Mouse (Mus musculus): ENCODE measurements around the gene Fcgr2b.
"Not testable (repeated sequence)": the region's sequence is repeated elsewhere in the genome, so short reads cannot be mapped to it uniquely, and the experiment has no call there.

The Fcgr2b gene

DNA sequence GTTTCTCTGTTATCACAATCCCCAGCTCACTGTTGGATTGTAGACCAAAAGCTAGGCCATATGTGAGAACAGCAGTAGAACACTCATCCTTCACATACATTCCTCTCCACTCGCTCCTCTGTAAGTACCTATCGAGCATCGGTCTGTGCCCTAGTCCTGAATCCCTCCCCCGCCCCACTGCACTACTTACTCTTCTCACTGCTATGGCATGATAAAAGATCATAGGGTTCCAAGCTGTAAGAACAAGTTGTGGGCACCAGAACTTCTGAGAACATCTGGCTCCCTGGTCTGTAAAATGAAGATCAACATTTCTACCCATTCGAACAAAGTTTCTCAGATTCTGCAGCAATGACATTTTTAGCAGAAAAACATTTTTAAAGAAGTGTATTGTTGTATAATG, at the start of gene Fcgr2b:
TSS of gene Fcgr2b (minus strand) at position 101 of the 400 bp plus-strand sequence.
- no peak for DNase-seq

GRCm38 (mm10) chr1:171019311-171019950, 43.1 kb upstream of the Fcgr2b start:
- peak; percentile 48 for DNase-seq

DNA sequence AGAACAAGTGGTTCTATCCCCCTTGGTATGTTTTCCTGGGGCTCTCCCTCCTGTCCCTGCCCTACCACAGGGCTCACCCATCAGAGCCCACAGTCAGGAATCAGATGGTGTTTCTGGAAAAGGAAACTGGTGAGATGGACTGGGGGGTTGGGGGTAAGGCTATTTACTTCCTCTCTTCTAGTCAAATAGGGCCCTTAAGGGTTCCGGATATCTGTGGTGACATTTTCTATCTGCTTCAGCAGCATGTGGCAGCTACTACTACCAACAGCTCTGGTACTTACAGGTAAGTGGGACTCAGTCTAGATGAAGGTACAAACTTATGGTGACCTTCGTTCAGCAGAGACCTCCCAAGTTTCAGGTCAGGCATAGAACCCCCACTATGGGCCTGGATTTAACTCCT, 42.4 kb upstream of the Fcgr2b start, which contains the start of gene Fcgr4:
TSS of gene Fcgr4 (plus strand) at position 184 of the 400 bp plus-strand sequence.
- DNase-seq, result no peak

DNA sequence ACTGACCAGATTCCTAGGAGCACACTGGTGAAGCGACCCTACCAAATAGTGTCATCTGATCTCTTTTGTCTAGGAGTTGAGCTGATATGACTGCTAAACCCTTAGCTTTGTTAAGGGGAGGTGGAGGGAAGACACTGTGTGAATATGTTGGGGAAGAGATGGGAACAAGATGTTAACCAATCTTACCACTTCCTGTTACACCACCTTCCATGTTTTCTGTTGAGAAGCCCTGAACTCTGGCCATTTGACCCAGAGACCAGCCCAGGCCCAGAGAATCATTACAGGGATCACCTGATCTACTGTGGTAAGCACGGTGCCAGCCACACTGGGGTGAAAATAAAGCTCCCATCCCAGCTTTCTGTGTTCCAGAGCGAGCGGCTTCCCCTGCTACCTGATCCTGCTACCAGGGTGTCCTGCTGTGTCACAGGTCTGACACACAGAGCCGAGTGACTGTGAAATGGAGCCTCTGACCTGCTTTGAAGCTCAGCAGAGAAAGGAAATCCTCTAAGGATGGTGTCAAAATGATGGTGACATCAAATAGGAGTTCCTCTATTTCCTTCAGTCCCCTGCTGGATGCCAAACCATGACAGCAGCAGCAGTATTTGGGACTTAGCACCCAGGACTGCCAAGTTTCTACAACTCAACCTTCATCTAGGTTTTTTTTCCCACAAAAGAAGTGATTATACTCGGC, 41.3 kb upstream of the Fcgr2b start:
- peak; percentile 38 for DNase-seq

GRCm38 (mm10) chr1:171016676-171017356, 40.5 kb upstream of the Fcgr2b start:
- no peak for DNase-seq

GRCm38 (mm10) chr1:171011733-171012132, 35.4 kb upstream of the Fcgr2b start:
- no peak for DNase-seq

GRCm38 (mm10) chr1:171006905-171007304, 30.6 kb upstream of the Fcgr2b start:
- peak; percentile 41 for DNase-seq

DNA sequence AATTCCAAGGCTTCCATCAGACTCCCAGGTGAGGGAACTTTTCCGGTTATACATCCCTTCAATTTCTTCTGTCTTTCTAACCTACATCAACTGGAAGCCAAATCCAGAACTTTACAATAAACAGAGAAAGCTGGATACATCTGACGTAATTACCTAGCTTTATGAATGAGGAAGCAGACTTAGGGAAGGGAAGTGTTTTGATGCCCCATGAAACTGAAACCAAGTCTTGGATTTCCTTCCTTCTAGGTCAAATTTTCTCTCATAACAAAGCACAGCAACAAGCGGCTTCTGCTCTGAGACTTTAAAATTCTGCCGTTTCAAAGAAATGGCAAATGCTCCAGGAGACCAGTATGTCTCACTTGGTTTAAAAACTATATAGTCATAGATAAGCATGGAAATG, 30.0 kb upstream of the Fcgr2b start:
- DNase-seq, result no peak

- DNase-seq, result no peak
Observed at GRCm38 (mm10) chr1:171005586-171005985, 29.2 kb upstream of the Fcgr2b start.

DNA sequence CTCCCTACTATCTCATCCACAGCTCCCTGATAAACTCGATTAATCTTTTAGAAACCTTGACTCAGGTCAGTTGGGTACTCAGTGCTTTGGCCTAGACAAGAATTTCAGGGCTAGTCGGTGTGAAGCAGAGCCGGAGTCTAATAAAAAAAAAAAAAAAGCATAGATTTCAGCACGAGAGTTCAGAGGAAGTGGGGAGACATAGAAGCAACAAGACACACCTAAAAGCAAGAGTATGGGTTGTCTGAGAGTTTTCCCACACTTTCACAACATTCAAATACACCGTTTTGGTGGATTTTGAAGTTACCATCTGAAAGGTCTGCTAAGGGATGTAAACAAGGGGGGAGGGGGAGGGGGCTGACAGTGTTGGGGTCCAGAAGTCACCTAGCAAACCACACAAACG, 28.7 kb upstream of the Fcgr2b start:
- no peak for DNase-seq

DNA sequence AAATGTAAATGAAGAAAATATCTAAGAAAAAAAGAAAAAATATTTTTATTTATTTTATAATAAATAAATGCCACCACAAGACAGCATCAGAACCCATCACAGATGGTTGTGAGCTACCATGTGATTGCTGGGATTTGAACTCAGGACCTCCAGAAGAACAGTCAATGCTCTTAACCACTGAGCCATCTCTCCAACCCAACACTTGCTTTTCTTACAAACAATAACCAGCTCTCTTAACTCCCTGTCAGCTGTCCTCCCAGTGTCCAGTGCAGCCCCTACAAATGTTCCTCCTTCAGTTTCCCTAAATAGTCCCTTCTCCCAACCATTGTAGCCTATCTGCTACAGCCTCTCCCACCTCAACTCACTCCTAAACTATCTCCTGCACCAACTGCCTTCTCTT, 23.5 kb upstream of the Fcgr2b start:
- no peak for DNase-seq

DNA sequence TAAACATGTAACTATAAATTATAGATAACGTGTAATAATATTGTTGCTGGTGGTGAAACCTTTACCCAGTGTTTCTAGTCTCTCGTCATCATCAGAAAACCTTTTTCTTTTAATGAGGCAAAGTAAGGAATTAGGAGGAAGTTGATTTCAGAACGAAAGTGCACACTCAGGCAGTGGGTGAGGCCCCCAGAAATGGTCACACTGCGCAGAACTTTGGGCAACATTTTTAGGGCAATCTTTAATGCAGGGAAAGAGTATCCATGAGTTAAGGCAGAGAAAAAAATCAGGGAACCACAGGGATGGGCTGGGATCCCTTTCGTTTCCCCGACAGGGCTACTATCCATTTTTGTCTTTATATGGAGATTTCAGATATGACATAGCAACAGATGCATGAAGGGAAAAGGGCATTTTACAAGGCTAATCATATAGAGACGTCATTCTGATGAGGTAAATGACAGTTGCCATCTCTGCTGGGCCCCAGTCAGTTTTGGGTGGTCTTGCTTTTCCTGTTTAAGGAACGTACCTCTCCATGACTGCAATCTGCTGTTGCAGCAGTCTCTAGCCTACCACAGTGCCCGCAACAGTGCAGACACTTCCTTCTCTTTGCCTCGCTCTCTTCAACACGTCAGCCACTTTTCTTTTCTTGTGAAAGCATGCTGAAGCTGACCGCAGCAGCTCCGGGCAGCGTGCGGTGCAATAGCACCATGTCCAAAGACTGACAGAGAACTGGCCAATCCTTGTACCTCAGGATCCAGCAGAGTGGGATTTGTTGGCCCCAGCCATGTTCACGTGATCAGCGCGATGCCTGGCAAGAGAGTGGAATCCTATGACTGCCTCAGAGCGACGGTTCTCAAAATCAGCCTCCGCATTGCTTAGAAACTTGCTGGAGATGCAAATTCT, 21.7 kb upstream of the Fcgr2b start:
- peak; percentile 68 for DNase-seq

DNA sequence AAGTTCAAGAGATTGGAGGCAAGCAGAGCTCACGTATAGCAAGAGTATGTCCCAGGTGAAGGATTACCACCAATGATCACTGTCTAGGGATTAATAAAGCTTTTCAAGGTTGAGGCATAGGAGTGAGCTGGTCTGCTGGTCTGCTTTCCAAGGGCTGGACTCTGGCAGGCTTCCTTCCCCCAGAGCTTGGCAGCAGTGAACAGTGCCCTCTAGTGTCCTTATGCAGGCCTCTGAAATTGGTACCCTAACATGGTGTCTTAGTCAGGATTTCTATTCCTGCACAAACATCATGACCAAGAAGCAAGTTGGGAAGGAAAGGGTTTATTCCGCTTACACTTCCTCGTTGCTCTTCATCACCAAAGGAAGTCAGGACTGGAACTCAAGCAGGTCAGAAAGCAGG, 20.4 kb upstream of the Fcgr2b start:
- DNase-seq, result peak; percentile 80

- DNase-seq, result no peak
Observed at GRCm38 (mm10) chr1:170996034-170996433, 19.7 kb upstream of the Fcgr2b start.

- DNase-seq, result peak; percentile 67
Observed at GRCm38 (mm10) chr1:170992550-170992949, 16.2 kb upstream of the Fcgr2b start.

DNA sequence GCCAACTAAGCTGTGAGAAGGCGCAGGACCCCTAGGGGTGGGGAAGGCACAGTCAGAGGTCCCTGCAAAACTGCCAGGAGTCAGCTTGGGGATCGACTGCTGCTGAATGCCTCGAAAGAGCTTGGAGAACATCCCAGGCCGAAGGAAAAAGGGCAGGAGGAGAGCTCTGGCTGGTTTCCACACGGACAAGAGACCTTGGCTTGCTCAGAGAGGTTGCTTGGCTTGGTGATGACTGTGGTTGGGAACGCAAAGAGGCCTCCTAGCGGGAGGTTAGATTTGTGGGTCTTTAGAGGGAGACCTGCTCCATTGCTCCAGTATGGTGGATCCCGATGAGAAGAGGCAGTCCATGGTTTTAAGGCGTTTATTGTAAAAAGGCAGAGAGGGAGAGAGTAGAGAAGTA, 13.3 kb upstream of the Fcgr2b start:
- no peak for DNase-seq

- no peak for DNase-seq
Observed at GRCm38 (mm10) chr1:170985861-170986260, 9.5 kb upstream of the Fcgr2b start.

GRCm38 (mm10) chr1:170985092-170985491, 8.7 kb upstream of the Fcgr2b start:
- DNase-seq, result no peak

GRCm38 (mm10) chr1:170983066-170983465, 6.7 kb upstream of the Fcgr2b start:
- no peak for DNase-seq

- DNase-seq, result no peak
Observed at GRCm38 (mm10) chr1:170982301-170982700, 6.0 kb upstream of the Fcgr2b start.

DNA sequence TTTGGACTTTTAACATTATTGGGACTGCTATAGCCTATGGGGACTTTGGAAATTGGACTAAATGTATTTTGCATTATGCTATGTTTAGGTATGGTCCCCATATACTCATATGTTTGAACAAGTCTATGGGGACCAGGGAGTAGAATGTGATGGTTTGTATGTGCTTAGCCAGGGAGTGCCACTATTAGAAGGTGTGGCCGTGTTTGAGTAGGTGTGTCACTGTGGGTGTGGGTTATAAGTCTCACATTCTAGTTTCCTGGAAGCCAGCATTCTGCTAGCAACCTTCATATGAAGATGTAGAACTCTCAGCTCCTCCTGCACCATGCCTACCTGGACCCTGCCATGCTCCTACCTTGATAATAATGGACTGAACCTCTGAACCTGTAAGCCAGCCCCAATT, 5.3 kb upstream of the Fcgr2b start:
- DNase-seq, result not testable (repeated sequence)

DNA sequence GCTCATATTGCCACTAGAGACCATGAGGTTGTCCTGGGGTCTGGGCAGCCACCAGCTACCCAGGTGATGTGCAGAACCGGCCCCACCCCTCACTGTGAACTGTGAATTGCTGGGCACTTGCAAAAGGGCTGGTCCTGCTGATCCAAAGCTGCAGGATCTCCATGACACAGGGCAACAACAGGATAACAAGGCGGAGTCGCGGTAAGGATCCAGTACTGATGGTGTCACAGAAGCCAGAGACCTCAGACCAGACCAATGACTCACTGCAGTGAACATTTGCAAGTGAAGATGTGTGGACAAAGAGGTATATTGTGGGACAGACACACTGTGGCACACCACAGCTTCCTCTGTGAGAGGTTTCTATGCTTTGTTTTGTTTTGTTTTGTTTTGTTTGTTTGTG, 2.3 kb upstream of the Fcgr2b start:
- no peak for DNase-seq

GRCm38 (mm10) chr1:170975751-170976161, 591 bp downstream of the Fcgr2b start:
- DNase-seq, result peak; percentile 42
